Mouse (Mus musculus): ENCODE data around the gene Ptprb. TPM values are rescaled to one million over a fixed set of nuclear protein-coding genes. Genes with fewer than 3 reads are reported as not detected.

Gene Ptprb
- total and polyA plus RNA-seq, 3 experiments: not detected

DNA sequence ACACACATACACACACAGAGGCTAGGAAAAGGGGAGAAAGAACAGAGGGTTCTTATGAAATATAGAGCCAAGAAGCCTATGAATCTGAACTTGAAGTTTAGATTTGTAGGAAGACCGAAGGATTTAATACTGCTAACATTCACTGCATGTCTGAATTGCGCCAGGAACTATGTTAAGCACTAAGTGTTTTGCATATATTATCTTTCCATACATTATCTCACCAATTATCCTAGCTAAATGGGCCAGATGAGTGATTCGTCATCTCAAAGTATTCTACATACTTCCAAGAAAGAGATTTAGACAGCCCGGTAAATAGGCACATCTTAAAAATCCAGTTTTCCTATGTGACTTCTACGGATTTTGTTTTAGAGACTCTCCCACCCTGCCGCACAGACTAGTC is 129.7 kb downstream of the Ptprb start:
- Histone ChIP-seq H3K4me3 (ENCODE audit: control insufficient read depth in 1 of 2, insufficient read depth in 1 of 2, low read depth in 2 of 2, low read length in 2 of 2) (no peak overlapping the region), H3K4me1 (ENCODE audit: control insufficient read depth in 1 of 2, insufficient read depth in 2 of 2, low read length in 2 of 2) (no peaks in the 10 kb centered on the region), H3K79me2 (ENCODE audit: control insufficient read depth, insufficient read depth, low read length, poor library complexity) (no peaks in the 10 kb centered on the region), H3K9ac (ENCODE audit: control insufficient read depth, low read depth, low read length, poor library complexity, severe bottlenecking) (no peak overlapping the region), H3K27ac (ENCODE audit: control insufficient read depth, low read depth, low read length) (no peak overlapping the region), H3K36me3 (ENCODE audit: control insufficient read depth in 1 of 2, insufficient read depth in 2 of 2, low read length in 2 of 2) (no peaks in the 10 kb centered on the region), H3K27me3 (ENCODE audit: control insufficient read depth in 1 of 2, insufficient read depth in 2 of 2, low read length in 2 of 2) (peaks cover 0 to 2% of the 10 kb centered on the region in 2 experiments; a peak in 1 of 4 replicates), H3K9me3 (replicated peaks; ENCODE audit: insufficient read depth, low read length) (no peaks in the 10 kb centered on the region)
- no peak for TF ChIP-seq TAL1 (IDR thresholded peaks at IDR 0.05; ENCODE audit: low read length)
- TF ChIP-seq ETS1 (IDR thresholded peaks at IDR 0.05; ENCODE audit: low read depth, low read length): no peak
- no peak for TF ChIP-seq ZNF384 (IDR thresholded peaks at IDR 0.05; ENCODE audit: low read depth, low read length)
- TF ChIP-seq MYB (IDR thresholded peaks at IDR 0.05; ENCODE audit: low read depth, low read length): no peak
- no peak for TF ChIP-seq UBTF (IDR thresholded peaks at IDR 0.05; ENCODE audit: borderline replicate concordance, insufficient read depth, low read depth, low read length)
- TF ChIP-seq TCF12 (IDR thresholded peaks at IDR 0.05; ENCODE audit: low read depth, low read length): no peak
- TF ChIP-seq BHLHE40 (IDR thresholded peaks at IDR 0.05; ENCODE audit: borderline replicate concordance, low read depth, low read length): no peak
- no peak for TF ChIP-seq RCOR1 (IDR thresholded peaks at IDR 0.05; ENCODE audit: low read depth, low read length)
- DNase-seq (ENCODE audit: low read depth, low spot score): no peak

DNA sequence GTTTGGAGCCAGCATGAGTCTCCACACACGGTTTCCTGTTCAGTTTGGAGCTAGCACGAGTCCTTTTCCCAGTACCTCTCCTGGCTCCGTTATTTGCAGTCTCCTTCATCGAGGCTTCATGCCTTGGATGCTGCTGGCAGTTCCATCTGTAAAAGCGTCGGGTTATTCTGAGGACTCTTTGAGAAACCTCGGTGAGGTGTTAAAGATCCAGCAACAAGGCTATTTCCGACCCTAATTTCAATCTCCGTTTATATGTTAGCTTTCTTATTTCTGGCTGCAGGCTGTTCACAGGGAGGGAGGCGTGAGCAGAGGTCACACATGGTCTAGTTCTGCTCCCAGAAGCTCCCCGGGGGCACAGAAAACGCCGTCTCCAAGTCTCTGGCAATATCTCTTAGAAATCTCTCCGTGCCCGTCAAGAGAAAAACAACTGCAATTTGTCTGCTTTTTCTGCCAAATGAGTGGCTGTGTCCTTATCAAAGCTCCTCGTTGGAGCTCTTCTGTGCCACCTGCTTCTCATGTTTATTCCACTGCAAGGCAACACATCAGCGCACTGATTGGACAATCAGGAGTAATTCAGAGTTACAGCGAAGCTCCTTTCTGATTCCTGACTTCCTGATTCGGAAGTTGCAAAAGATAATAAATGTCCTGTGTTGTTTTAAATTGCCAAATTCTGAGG is 132.5 kb downstream of the Ptprb start:
- DNase-seq (ENCODE audit: low read depth, low spot score): no peak
- Histone ChIP-seq H3K9me3 (replicated peaks; ENCODE audit: insufficient read depth, low read length) (no peaks in the 10 kb centered on the region), H3K27ac (ENCODE audit: control insufficient read depth, low read depth, low read length) (no peak overlapping the region), H3K79me2 (ENCODE audit: control insufficient read depth, insufficient read depth, low read length, poor library complexity) (no peaks in the 10 kb centered on the region), H3K4me1 (ENCODE audit: control insufficient read depth in 1 of 2, insufficient read depth in 2 of 2, low read length in 2 of 2) (no peaks in the 10 kb centered on the region), H3K9ac (ENCODE audit: control insufficient read depth, low read depth, low read length, poor library complexity, severe bottlenecking) (no peak overlapping the region), H3K36me3 (ENCODE audit: control insufficient read depth in 1 of 2, insufficient read depth in 2 of 2, low read length in 2 of 2) (no peaks in the 10 kb centered on the region), H3K27me3 (ENCODE audit: control insufficient read depth in 1 of 2, insufficient read depth in 2 of 2, low read length in 2 of 2) (peaks cover 0 to 2% of the 10 kb centered on the region in 2 experiments; a peak in 1 of 4 replicates), H3K4me3 (ENCODE audit: control insufficient read depth in 1 of 2, insufficient read depth in 1 of 2, low read depth in 2 of 2, low read length in 2 of 2) (no peak overlapping the region)
- no peak for TF ChIP-seq JUND (IDR thresholded peaks at IDR 0.05; ENCODE audit: low read depth, low read length)
- TF ChIP-seq USF2 (IDR thresholded peaks at IDR 0.05; ENCODE audit: borderline replicate concordance in 1 of 2, insufficient read depth in 1 of 2, low read depth in 1 of 2, low read length in 2 of 2): no peak
- TF ChIP-seq MAX (IDR thresholded peaks at IDR 0.05; ENCODE audit: low read length): no peak

DNA sequence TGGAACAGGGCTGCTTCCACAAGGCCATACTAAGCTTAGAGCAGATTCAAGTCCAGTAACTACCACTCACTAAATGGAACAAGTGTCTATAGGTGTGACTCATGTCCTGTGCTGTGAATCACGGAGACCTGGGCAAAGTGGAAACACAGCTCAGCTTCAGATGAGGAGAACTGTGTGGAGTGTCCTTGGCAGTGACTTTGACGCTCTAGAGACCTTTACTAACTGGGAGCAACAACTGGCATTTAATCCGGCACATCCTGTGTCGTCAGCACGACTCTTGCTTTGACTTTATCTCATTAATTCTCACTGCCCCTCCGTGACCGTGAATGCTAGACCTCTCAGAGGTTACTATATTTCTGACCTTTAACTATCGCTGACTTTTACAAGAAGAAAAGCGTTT is 135.5 kb downstream of the Ptprb start:
- Histone ChIP-seq H3K9ac (ENCODE audit: control insufficient read depth, low read depth, low read length, poor library complexity, severe bottlenecking) (no peak overlapping the region), H3K4me1 (ENCODE audit: control insufficient read depth in 1 of 2, insufficient read depth in 2 of 2, low read length in 2 of 2) (no peaks in the 10 kb centered on the region), H3K36me3 (ENCODE audit: control insufficient read depth in 1 of 2, insufficient read depth in 2 of 2, low read length in 2 of 2) (no peaks in the 10 kb centered on the region), H3K27me3 (ENCODE audit: control insufficient read depth in 1 of 2, insufficient read depth in 2 of 2, low read length in 2 of 2) (no peaks in the 10 kb centered on the region), H3K27ac (ENCODE audit: control insufficient read depth, low read depth, low read length) (no peak overlapping the region), H3K4me3 (ENCODE audit: control insufficient read depth in 1 of 2, insufficient read depth in 1 of 2, low read depth in 2 of 2, low read length in 2 of 2) (no peak overlapping the region), H3K9me3 (replicated peaks; ENCODE audit: insufficient read depth, low read length) (no peaks in the 10 kb centered on the region), H3K79me2 (ENCODE audit: control insufficient read depth, insufficient read depth, low read length, poor library complexity) (no peaks in the 10 kb centered on the region)
- TF ChIP-seq USF1 (IDR thresholded peaks at IDR 0.05; ENCODE audit: low read depth, low read length) (no peak), TAL1 (IDR thresholded peaks at IDR 0.05; ENCODE audit: low read length) (no peak), BHLHE40 (IDR thresholded peaks at IDR 0.05; ENCODE audit: borderline replicate concordance, low read depth, low read length) (no peak), POLR2AphosphoS2 (IDR thresholded peaks at IDR 0.05; ENCODE audit: low read length) (no peak), CTCF (IDR thresholded peaks at IDR 0.05 in 2 of 3, conservative IDR thresholded peaks at IDR 0.05 in 1 of 3; ENCODE audit: control insufficient read depth in 1 of 3, insufficient read depth in 1 of 3, low read depth in 2 of 3, low read length in 3 of 3, poor library complexity in 1 of 3, severe bottlenecking in 1 of 3) (no peak), RAD21 (IDR thresholded peaks at IDR 0.05; ENCODE audit: low read depth, low read length) (no peak), SMC3 (IDR thresholded peaks at IDR 0.05; ENCODE audit: low read depth, low read length) (no peak), MAFK (IDR thresholded peaks at IDR 0.05; ENCODE audit: borderline replicate concordance, low read depth, low read length) (no peak), POLR2AphosphoS5 (IDR thresholded peaks at IDR 0.05; ENCODE audit: borderline replicate concordance, low read depth, low read length) (no peak), MAZ (IDR thresholded peaks at IDR 0.05; ENCODE audit: low read depth, low read length) (no peak), SIN3A (IDR thresholded peaks at IDR 0.05; ENCODE audit: low read length) (no peak), ZC3H11A (IDR thresholded peaks at IDR 0.05; ENCODE audit: low read depth, low read length) (no peak), ZMIZ1 (IDR thresholded peaks at IDR 0.05; ENCODE audit: low read depth, low read length) (no peak)
- DNase-seq (ENCODE audit: low read depth, low spot score): no peak
